Mouse (Mus musculus): ENCODE data around the gene Papln.

Papln gene

DNA sequence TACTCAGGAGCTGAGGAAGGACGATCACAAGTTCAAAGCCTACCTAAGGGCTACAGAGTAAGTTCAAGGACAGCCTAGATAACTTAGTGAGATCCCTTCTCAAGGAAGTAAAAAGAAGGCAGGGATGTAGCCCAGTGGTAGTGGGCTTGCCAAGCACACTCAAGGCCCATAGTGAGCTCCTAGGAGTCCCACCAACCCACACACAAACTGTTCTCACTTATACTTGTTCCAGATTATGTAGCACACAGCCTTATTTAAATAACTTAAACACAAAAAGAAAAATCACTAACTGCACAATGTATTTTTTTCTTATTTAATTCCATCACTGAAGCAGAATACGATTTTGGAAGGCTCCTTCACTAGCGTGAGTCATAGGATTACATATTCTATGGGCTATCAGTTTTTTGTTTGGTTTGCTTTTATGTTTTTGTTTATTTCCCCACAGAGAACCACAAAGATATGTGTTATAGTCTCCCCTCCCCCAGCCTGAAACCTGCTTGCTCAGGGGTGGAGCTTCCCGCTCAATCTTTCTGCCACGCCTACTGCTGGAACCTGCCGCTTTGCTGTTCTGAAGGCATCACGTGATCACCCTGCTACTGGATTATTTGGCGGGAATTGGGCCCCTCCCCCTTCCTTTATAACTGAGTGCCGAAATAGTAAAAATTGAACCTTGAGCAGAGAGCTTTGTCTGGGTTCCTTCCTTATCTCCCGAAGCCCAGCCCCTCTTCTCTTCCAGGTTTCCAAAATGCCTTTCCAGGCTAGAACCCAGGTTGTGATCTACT, 78.2 kb downstream of the Papln start:
- DNase-seq, result no peak

All from kidney, postnatal 25 days (tissue).